Mouse (Mus musculus) heart, embryonic 15.5 days (tissue): Measurements from ENCODE around the gene Ehd2. TPM values are rescaled to one million over a fixed set of nuclear protein-coding genes. Genes with fewer than 3 reads are reported as not detected.
A peak's percentile ranks its signal among the peaks of the same experiment; 100 is the strongest.

ENCODE experiments used
- ATAC-seq: fragments of 200-750 bp; cut with Nextera tagmentation; replicated peaks from 2 replicates; pipeline ENCODE4 v1.8.0; 2017; ENCODE audit warnings: low read depth, moderate TSS enrichment; ENCODE audit not compliant: insufficient number of reproducible peaks, insufficient read depth, low FRiP score
- H3K27ac ChIP-seq: fragments of 300-500 bp; sonication (generic); 2 replicates; pipeline ENCODE4 v1.5.1; 2015; ENCODE audit warnings: mild to moderate bottlenecking, inconsistent platforms
- H3K27me3 ChIP-seq: fragments of 300-500 bp; sonication (generic); 2 replicates; pipeline ENCODE4 v1.6.1; 2015; ENCODE audit warnings: inconsistent platforms
- H3K36me3 ChIP-seq: fragments of 300-500 bp; sonication (generic); 2 replicates; pipeline ENCODE4 v1.6.1; 2015; ENCODE audit warnings: mild to moderate bottlenecking, inconsistent platforms
- H3K4me1 ChIP-seq: fragments of 300-500 bp; sonication (generic); replicated peaks from 2 replicates; pipeline ENCODE4 v1.6.1; 2015; ENCODE audit warnings: inconsistent platforms
- H3K4me2 ChIP-seq: fragments of 300-500 bp; sonication (generic); 2 replicates; pipeline ENCODE4 v1.6.1; 2015; ENCODE audit warnings: inconsistent platforms, mild to moderate bottlenecking, moderate library complexity
- H3K4me3 ChIP-seq: fragments of 300-500 bp; sonication (generic); 2 replicates; pipeline ENCODE4 v1.5.1; 2015; ENCODE audit warnings: mild to moderate bottlenecking, inconsistent platforms
- H3K9ac ChIP-seq: fragments of 300-500 bp; sonication (generic); 2 replicates; pipeline ENCODE4 v1.6.1; 2015; ENCODE audit warnings: mild to moderate bottlenecking, inconsistent platforms
- H3K9me3 ChIP-seq: fragments of 300-500 bp; sonication (generic); replicated peaks from 2 replicates; pipeline ENCODE4 v1.6.1; 2016; ENCODE audit warnings: inconsistent platforms
- WGBS: fragments of 180-500 bp; shearing (Covaris S2); methylation state at CpG from one replicate; pipeline ENCODE4 v1.1.7; 2015; ENCODE audit warnings: mixed read lengths; 5-methylcytosine and 5-hydroxymethylcytosine counted together
- polyA plus RNA-seq: library from polyadenylated mRNA; unstranded; fragments of >200 nt; fragmentation: Nextera tagmentation; extraction: Ambion mirVana; gene quantifications from 2 replicates; pipeline ENCODE4 v1.2.1, GENCODE M21; 2015

The Ehd2 gene
- polyA plus RNA-seq, 1 experiment from 2014 or later, result 62.8 TPM

DNA sequence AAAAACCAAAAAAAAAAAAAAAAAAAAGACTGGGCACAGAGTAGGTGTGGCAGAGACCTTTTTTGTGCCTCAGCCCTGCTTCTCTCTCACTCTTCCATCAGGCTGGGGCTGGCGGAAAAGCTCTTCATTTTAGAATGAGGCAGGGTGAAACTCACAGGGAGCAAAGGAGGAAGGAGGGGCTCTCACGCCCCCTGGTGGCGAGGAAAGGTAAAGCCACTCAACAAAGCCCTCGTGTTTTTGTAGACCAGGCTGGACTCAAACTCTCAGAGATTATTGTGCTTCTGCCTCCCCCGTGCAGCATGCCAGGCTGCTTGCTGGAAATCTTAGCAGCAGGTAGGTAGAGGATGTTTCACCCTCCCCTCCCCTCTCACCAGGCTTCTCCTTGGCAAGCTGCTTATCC is 7.3 kb upstream of the Ehd2 start:
- no peak overlapping the region for H3K27ac ChIP-seq
- H3K27me3 ChIP-seq, result no peaks in the 10 kb centered on the region
- no peak overlapping the region for H3K9ac ChIP-seq
- H3K4me1 ChIP-seq, result no peaks in the 10 kb centered on the region
- H3K4me2 ChIP-seq, result no peak overlapping the region
- H3K36me3 ChIP-seq, result peaks cover 63% of the 10 kb centered on the region
- 47% methylated on average over 5 of the region's 5 CpGs for WGBS
- H3K4me3 ChIP-seq, result no peak overlapping the region
- no peaks in the 10 kb centered on the region for H3K9me3 ChIP-seq
- ATAC-seq, result no peak

DNA sequence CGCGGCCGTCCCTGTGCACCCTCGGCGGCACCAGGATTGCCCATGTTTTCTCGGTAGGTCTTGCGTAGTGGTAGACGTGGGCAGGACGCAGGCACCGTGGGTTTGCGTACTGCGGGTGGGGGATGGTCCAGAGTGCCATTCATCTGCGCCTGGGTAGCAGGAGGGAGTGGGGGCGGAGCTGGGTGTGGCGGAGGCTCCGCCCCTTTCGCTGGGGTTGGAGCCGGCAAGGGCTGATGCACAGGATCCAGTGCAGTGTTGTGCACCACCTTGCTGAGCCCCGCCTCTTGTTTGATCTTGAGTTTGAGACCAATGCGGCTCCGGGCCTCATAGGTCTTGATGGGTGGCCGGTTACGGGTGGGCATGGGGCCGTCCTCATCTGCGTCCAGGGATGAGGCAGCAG is 4.9 kb upstream of the Ehd2 start:
- WGBS, result 77% methylated on average over 25 of the region's 25 CpGs
- Histone ChIP-seq H3K4me2 (no peak overlapping the region), H3K4me1 (no peaks in the 10 kb centered on the region), H3K9me3 (no peaks in the 10 kb centered on the region), H3K4me3 (no peak overlapping the region), H3K27me3 (no peaks in the 10 kb centered on the region), H3K9ac (no peak overlapping the region), H3K36me3 (peaks cover 47% of the 10 kb centered on the region), H3K27ac (no peak overlapping the region)
- ATAC-seq, result no peak

DNA sequence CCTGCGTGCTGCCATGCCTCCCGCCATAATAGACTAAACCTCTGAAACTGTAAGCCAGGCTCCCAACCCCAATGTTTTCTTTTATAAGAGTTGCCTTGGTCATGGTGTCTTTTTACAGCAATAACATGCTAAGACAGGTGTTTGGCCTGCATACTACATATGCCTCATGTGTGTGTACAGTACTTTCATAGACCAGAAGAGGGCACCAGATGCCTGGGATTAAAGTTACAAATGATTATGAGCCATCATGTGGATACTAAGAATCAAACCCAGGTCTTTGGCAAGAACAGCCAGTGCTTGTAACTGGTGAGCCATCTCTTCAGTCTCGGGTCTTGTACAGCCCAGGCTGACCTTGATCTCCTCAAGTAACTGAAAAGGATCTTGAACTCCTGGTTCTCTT is 2.3 kb upstream of the Ehd2 start:
- H3K4me1 ChIP-seq, result peaks cover 11% of the 10 kb centered on the region
- no peak for ATAC-seq
- peaks cover 32% of the 10 kb centered on the region for H3K36me3 ChIP-seq
- H3K9ac ChIP-seq, result no peak overlapping the region
- no peaks in the 10 kb centered on the region for H3K9me3 ChIP-seq
- no peak overlapping the region for H3K4me2 ChIP-seq
- no peaks in the 10 kb centered on the region for H3K27me3 ChIP-seq
- H3K4me3 ChIP-seq, result no peak overlapping the region
- H3K27ac ChIP-seq, result no peak overlapping the region
- WGBS, result 84% methylated on average over 3 of the region's 3 CpGs

DNA sequence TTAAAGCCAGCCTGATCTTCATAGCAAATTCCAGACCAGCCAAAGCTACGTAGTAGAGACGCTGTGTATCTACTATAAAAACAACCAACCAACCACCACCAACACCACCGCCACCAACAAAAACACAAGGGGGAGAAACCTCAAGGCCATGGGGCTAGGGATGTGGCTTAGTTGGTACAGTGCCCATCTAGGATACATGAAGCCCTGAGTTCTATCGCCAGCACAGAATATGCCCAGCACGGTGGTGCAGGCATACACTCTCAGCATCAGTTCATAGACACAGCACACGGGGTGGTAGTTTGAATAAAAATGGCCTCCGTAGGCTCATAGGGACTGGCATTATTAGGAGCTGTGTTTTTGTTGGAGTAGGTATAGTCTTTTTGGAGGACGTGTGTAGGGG is 955 bp upstream of the Ehd2 start:
- ATAC-seq, result no peak
- Histone ChIP-seq H3K4me2 (no peak overlapping the region), H3K36me3 (peaks cover 25% of the 10 kb centered on the region), H3K27me3 (no peaks in the 10 kb centered on the region), H3K9ac (no peak overlapping the region), H3K9me3 (no peaks in the 10 kb centered on the region), H3K4me1 (peaks cover 24% of the 10 kb centered on the region), H3K27ac (no peak overlapping the region), H3K4me3 (no peak overlapping the region)
- WGBS, result 78% methylated on average over 8 of the region's 8 CpGs

DNA sequence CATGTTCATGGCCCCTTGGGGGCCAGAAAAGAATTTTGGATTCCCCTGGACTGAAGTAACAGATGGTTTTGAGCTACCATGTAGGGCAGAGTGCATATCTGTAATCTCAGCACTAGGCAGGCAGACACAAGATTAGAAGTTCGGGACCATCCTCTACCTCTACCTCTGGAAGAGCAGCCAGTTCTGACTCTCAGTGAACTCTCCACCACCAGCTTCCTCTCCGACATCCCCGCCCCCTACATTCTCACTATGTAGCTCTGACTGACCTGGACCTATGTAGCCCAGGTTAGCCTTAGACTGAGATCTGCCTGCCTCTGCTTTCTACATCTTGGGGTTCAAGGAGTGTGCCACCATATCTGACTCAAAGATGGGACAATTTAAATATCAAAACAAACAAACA is 878 bp downstream of the Ehd2 start:
- Histone ChIP-seq H3K36me3 (peaks cover 12% of the 10 kb centered on the region), H3K4me3 (peak overlapping the region; percentile 63), H3K27ac (peak overlapping the region; percentile 58; the same call in 1 of the 2 replicates), H3K4me2 (peak overlapping the region; percentile 70), H3K4me1 (peaks cover 43% of the 10 kb centered on the region), H3K9me3 (no peaks in the 10 kb centered on the region), H3K9ac (no peak overlapping the region; the same call in 1 of the 2 replicates), H3K27me3 (no peaks in the 10 kb centered on the region)
- 58% methylated on average over 3 of the region's 3 CpGs for WGBS
- ATAC-seq, result no peak

DNA sequence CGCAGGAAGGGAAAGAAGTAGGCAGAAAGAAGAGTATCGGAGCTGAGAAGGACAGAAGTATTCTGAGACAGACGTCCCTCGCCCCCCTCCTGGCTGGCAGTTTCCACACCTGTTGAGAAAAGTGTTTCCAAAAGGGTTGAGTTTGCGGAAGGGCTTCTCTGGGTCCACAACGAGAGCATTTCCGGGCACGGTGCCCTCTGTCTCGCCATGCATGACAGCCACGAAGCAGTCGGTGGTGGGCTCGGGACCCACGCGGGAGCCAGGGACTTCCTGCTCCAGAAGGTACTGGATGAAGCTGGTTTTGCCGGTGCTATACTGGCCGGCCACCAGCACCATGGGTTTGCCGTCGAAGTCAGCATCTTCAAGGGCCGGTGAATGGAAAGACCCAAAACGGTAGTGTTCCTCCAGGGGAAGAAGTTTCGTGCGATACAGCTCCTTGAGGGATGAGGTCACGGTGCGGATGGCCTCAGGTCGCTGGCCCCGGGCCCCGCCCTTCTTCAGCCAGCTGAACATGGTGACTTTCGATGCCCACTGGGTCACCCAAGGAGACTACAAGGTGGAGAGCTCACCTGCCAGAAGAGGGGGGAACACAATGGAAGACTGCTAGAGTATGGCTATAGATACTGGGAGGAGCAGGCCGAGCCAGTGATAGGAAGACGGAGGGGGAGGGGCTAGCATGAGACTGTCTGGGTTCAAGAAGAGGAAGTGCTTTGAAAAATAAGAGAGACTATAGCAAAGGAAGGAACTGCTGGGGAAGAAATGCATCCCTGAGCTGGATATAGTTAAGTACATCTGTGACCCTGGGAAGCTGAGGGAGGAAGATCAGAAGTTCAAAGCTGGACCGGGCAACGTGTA is 3.3 kb downstream of the Ehd2 start:
- Histone ChIP-seq H3K27ac (peak overlapping the region; percentile 94), H3K9ac (0 out of 2 replicates have a peak overlapping the region, but pooled peaks have one; percentile 33)
- ATAC-seq, result no peak

DNA sequence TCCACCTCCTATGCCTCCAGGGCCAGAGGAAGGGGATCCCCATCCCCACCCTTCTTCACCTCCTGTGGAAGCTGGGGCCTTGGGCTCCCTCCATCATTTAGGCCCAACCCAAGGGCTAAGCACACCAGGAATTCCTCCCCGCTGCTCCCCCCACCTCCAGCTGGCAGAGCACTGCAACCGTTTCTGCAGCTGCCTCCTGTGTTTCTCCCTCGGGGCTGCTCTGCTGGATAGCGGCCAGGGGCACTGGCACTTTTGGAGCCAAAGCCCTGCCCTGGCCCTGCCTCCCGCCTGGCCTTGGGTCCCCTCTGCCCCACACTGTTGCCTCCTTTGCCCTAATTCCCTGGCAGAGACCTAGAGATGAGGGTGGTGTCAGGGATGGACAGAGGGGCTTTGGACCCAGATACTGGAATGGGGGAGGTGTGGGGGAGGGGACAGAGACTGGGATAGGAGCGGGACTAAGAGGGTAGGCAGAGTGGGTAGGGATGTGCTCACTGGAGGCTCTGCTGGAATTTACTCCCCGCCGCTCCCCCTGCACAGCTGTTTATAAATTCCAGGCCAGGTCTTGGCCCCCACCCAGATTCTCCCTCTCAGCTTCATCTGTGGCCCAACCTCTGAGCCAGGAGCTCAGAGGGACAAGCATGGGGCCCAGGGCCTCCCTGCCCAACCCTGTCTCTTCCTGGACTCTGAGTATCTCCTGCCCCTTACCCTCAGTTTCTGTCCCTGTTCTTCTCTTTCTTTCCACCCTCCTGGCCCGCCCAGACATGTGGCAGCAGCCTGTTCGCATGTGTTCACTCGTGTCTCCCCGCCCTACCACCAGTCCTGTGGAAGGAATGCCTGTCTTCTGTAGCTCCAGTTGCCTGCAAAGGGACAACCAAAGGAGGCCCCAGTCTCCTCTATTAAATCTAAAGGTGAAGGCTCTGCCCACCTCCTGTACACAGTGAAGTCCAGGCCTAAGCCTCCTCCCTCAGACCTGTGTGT is 4.8 kb downstream of the Ehd2 start:
- peak; percentile 74 for ATAC-seq
- peaks cover 53% of the 10 kb centered on the region for H3K4me1 ChIP-seq
- peak overlapping the region; percentile 94 for H3K27ac ChIP-seq
- H3K9me3 ChIP-seq, result no peaks in the 10 kb centered on the region
- peak overlapping the region; percentile 19 for H3K4me3 ChIP-seq
- 9% methylated on average over 12 of the region's 12 CpGs for WGBS
- peaks cover 7% of the 10 kb centered on the region for H3K36me3 ChIP-seq
- H3K4me2 ChIP-seq, result peak overlapping the region; percentile 70
- H3K27me3 ChIP-seq, result no peaks in the 10 kb centered on the region
- peak overlapping the region; percentile 44 for H3K9ac ChIP-seq

More for the DNA sequence above, 3.3 kb downstream of the Ehd2 start:
- Histone ChIP-seq H3K4me1 (peaks cover 53% of the 10 kb centered on the region), H3K4me2 (peak overlapping the region; percentile 70), H3K4me3 (peak overlapping the region; percentile 27), H3K9me3 (no peaks in the 10 kb centered on the region), H3K36me3 (peaks cover 3% of the 10 kb centered on the region; the same call in 1 of the 2 replicates), H3K27me3 (no peaks in the 10 kb centered on the region)
- 68% methylated on average over 32 of the region's 32 CpGs for WGBS

DNA sequence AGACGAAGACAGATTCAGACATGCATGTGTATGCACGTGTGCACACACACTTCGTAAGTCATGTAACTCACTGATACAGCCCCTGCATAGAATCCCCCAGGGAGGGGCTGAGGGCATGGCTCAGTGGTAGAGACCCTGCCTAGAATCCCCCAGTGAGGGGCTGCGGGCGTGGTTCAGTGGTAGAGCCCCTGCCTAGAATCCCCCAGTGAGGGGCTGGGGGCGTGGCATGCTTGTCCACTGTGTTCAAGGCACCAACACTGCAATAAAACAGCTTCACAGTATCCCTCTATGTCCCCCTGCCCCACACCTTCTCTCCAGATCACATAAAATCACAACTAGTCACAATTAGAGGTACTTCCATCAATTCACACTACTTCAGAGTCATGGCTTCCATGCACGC is 5.6 kb downstream of the Ehd2 start:
- H3K9ac ChIP-seq, result no peak overlapping the region
- H3K27ac ChIP-seq, result peak overlapping the region; percentile 94

DNA sequence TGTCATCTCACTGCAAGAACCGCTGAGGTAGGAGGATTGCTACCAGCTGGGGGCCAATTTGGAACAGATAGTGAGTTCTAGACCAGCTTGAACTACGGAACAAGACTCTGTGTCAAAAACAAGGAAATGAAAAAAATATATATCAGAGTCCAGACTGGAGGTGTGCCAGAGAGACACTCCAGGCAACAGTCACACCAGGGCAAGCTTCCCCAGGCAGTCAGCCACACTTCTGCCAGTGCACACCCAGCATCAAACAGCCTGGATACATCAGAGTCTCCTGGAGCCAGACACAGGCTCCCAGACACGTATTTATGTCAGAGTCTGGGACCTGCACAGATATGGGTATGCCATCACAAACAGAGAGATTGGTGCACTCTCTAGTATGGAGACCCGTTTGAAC is 6.1 kb downstream of the Ehd2 start:
- H3K4me3 ChIP-seq, result no peak overlapping the region
- 43% methylated on average over 4 of the region's 4 CpGs for whole genome bisulfite sequencing
- H3K27me3 ChIP-seq, result no peaks in the 10 kb centered on the region
- no peak overlapping the region for H3K9ac ChIP-seq
- H3K27ac ChIP-seq, result peak overlapping the region; percentile 94
- H3K9me3 ChIP-seq, result no peaks in the 10 kb centered on the region
- H3K36me3 ChIP-seq, result peaks cover 18% of the 10 kb centered on the region
- no peak for ATAC-seq
- H3K4me2 ChIP-seq, result peak overlapping the region; percentile 70; the same call in 1 of the 2 replicates
- H3K4me1 ChIP-seq, result peaks cover 56% of the 10 kb centered on the region

More for the DNA sequence above, 5.6 kb downstream of the Ehd2 start:
- H3K4me1 ChIP-seq, result peaks cover 51% of the 10 kb centered on the region
- ATAC-seq, result no peak
- peaks cover 15% of the 10 kb centered on the region for H3K36me3 ChIP-seq
- H3K27me3 ChIP-seq, result no peaks in the 10 kb centered on the region
- H3K9me3 ChIP-seq, result no peaks in the 10 kb centered on the region
- 81% methylated on average over 7 of the region's 7 CpGs for WGBS
- no peak overlapping the region for H3K4me3 ChIP-seq
- H3K4me2 ChIP-seq, result peak overlapping the region; percentile 70

DNA sequence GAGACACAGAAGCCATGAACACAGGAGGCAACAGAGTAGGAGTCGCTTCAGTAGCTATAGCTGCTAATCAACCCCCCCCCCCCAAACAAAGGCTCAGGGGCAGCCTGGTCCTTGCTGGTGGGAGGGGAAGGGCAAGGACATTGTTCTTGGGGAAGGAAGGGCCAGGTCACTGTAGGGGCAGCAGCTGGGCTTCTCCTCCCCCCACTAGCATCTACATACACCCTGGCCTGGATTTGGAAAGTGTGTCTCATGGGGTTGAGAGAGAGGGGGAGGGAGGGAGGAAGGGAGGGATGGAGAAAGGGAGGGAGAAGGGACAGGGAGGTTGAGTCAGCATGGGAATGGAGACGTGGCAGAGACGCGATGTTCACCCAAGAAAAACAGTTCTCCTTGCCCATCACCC is 6.7 kb downstream of the Ehd2 start:
- Histone ChIP-seq H3K9ac (no peak overlapping the region), H3K4me2 (peak overlapping the region; percentile 70; the same call in 1 of the 2 replicates)

DNA sequence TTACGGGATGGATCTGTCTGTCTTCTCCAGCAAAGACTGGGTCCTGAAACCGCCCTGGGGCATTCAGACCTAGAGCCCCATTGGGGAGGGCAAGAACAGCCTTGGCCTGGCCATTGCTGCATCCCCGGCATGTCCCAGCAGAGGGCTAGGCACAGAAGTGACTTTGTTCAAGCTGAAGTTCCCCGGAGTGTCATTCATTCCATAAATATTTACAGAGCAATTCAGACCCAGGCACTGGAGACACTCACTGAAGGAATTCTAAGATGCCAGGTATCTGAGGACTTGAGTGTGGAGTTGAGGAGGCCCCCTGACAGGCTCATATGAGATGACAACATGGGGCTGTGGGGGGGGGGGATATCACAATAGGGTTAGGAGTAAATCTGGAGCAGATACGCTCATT is 11.2 kb downstream of the Ehd2 start:
- H3K4me3 ChIP-seq, result no peak overlapping the region
- H3K4me2 ChIP-seq, result no peak overlapping the region
- H3K27ac ChIP-seq, result peak overlapping the region; percentile 68
- WGBS, result 55% methylated on average over 5 of the region's 5 CpGs
- no peaks in the 10 kb centered on the region for H3K9me3 ChIP-seq
- H3K36me3 ChIP-seq, result peaks cover 37% of the 10 kb centered on the region
- ATAC-seq, result no peak
- peaks cover 31% of the 10 kb centered on the region for H3K4me1 ChIP-seq
- no peak overlapping the region; the same call in 1 of the 2 replicates for H3K9ac ChIP-seq
- H3K27me3 ChIP-seq, result no peaks in the 10 kb centered on the region

More for the DNA sequence above, 6.7 kb downstream of the Ehd2 start:
- ATAC-seq, result no peak
- Histone ChIP-seq H3K9me3 (no peaks in the 10 kb centered on the region), H3K27ac (peak overlapping the region; percentile 94), H3K27me3 (no peaks in the 10 kb centered on the region), H3K4me3 (no peak overlapping the region), H3K4me1 (peaks cover 59% of the 10 kb centered on the region), H3K36me3 (peaks cover 18% of the 10 kb centered on the region)
- WGBS, result 54% methylated on average over 4 of the region's 4 CpGs
